Mouse (Mus musculus): ENCODE data around the gene Cdr2l.

GRCm38 (mm10) chr11:115372737-115373136 is 9.0 kb upstream of the Cdr2l start:
- no peak for TF ChIP-seq CTCF (IDR thresholded peaks at IDR 0.05; ENCODE audit: low read depth, low read length)
- TF ChIP-seq POLR2A (IDR thresholded peaks at IDR 0.05; ENCODE audit: extremely low read depth, insufficient read depth, low read length): no peak
